Mouse (Mus musculus): ENCODE data around the gene Cdkal1. TPM values are rescaled to one million over a fixed set of nuclear protein-coding genes. Genes with fewer than 3 reads are reported as not detected.

The Cdkal1 gene
- polyA plus RNA-seq, 1 experiment from 2014 or later: 34.0 TPM

DNA sequence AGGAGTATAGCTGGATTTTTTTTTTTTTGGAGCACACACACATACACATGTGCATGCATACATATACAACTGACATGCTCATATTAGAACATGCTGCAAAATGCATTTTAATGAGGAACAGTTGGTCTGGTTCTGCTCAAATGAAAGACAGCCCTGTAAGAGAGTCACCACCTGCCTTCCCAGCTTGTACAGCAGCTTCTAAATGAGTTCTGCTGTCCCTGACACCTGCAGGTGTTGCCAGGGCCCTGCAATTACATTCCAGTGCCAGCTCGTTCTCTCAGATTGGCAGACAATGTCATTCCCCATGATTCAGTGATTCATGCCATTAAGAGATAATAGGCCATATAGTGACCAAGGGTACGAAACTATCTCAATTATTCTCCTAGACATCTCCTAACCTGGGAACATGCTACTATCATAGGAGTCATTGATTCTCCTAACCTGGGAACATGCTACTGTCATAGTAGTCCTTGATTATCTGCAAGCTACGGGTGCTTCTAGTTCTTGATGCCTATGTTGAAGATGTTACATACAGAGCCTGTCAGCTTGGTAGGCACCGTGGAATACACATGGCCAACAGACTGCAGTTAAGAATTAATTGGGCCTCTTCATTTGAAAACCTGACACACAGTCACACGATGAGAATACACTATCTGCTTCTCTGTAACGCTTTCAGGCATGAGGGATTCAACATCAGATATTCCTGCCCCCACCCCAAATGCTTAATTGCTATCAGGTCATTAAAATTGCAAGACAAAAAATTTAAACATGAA is 522.6 kb downstream of the Cdkal1 start:
- DNase-seq (ENCODE audit: low spot score): no peak
- H3K9me3 ChIP-seq (ENCODE audit: control insufficient read depth, low read length): no peaks in the 10 kb centered on the region
- H3K36me3 ChIP-seq (ENCODE audit: control insufficient read depth, insufficient read depth, low read length): no peaks in the 10 kb centered on the region
- no peaks in the 10 kb centered on the region for H3K4me1 ChIP-seq (ENCODE audit: control insufficient read depth, insufficient read depth, low read length)
- no peak for ATAC-seq (ENCODE audit: insufficient number of reproducible peaks, low FRiP score, low TSS enrichment, low read depth)
- H3K27me3 ChIP-seq (ENCODE audit: control insufficient read depth, insufficient read depth, low read length): no peaks in the 10 kb centered on the region
- no peak overlapping the region for H3K4me2 ChIP-seq (ENCODE audit: low read depth, severe bottlenecking)
- H3K4me3 ChIP-seq (ENCODE audit: low read depth, low read length): no peak overlapping the region
- H3K27ac ChIP-seq (replicated peaks; ENCODE audit: low read depth, low read length): no peak overlapping the region
- no peak overlapping the region for H3K9ac ChIP-seq (ENCODE audit: low read length)
- 84% methylated on average over 6 of the region's 6 CpGs for WGBS

DNA sequence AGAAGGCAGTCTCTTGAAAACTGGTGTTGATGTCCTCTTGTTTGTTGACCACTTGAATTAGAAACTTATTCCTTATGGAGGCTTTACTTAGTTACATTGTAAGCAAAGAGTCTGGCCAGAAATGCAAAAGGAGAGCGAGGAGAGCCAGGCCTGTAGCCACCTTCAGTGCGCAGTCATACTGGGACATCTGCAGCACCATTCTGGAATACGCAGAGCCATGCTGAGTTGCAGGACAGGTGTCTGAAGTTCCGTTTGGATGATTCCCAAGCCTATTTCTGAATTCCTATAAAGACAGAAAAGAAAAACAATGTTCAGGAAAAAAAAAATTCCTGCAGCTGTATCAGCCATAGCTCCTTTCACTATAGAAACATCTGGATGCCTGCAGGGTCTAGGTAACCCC is 529.5 kb downstream of the Cdkal1 start:
- no peaks in the 10 kb centered on the region for H3K4me1 ChIP-seq (ENCODE audit: control insufficient read depth, insufficient read depth, low read length)
- WGBS: 96% methylated on average over 4 of the region's 4 CpGs
- ATAC-seq (ENCODE audit: insufficient number of reproducible peaks, low FRiP score, low TSS enrichment, low read depth) (no peak), DNase-seq (ENCODE audit: low spot score) (no peak)
- no peak overlapping the region for H3K4me3 ChIP-seq (ENCODE audit: low read depth, low read length)
- no peaks in the 10 kb centered on the region for H3K36me3 ChIP-seq (ENCODE audit: control insufficient read depth, insufficient read depth, low read length)
- no peaks in the 10 kb centered on the region for H3K9me3 ChIP-seq (ENCODE audit: control insufficient read depth, low read length)
- no peak overlapping the region for H3K27ac ChIP-seq (replicated peaks; ENCODE audit: low read depth, low read length)
- no peaks in the 10 kb centered on the region for H3K27me3 ChIP-seq (ENCODE audit: control insufficient read depth, insufficient read depth, low read length)
- no peak overlapping the region for H3K9ac ChIP-seq (ENCODE audit: low read length)
- no peak overlapping the region for H3K4me2 ChIP-seq (ENCODE audit: low read depth, severe bottlenecking)

- WGBS: 76% methylated on average over 2 of the region's 2 CpGs
- Histone ChIP-seq H3K4me1 (ENCODE audit: control insufficient read depth, insufficient read depth, low read length) (no peaks in the 10 kb centered on the region), H3K27ac (replicated peaks; ENCODE audit: low read depth, low read length) (no peak overlapping the region), H3K27me3 (ENCODE audit: control insufficient read depth, insufficient read depth, low read length) (no peaks in the 10 kb centered on the region), H3K4me3 (ENCODE audit: low read depth, low read length) (no peak overlapping the region), H3K4me2 (ENCODE audit: low read depth, severe bottlenecking) (no peak overlapping the region), H3K36me3 (ENCODE audit: control insufficient read depth, insufficient read depth, low read length) (no peaks in the 10 kb centered on the region), H3K9me3 (ENCODE audit: control insufficient read depth, low read length) (no peaks in the 10 kb centered on the region), H3K9ac (ENCODE audit: low read length) (no peak overlapping the region)
- DNase-seq (ENCODE audit: low spot score): no peak
- ATAC-seq (ENCODE audit: insufficient number of reproducible peaks, low FRiP score, low TSS enrichment, low read depth): no peak
Measured at GRCm38 (mm10) chr13:29320421-29320820, 535.1 kb downstream of the Cdkal1 start.

- DNase-seq (ENCODE audit: low spot score) (no peak), ATAC-seq (ENCODE audit: insufficient number of reproducible peaks, low FRiP score, low TSS enrichment, low read depth) (no peak)
- Histone ChIP-seq H3K9ac (ENCODE audit: low read length) (no peak overlapping the region), H3K27ac (replicated peaks; ENCODE audit: low read depth, low read length) (no peak overlapping the region), H3K27me3 (ENCODE audit: control insufficient read depth, insufficient read depth, low read length) (no peaks in the 10 kb centered on the region), H3K36me3 (ENCODE audit: control insufficient read depth, insufficient read depth, low read length) (no peaks in the 10 kb centered on the region), H3K4me1 (ENCODE audit: control insufficient read depth, insufficient read depth, low read length) (no peaks in the 10 kb centered on the region; the same call in 1 of the 2 replicates), H3K4me2 (ENCODE audit: low read depth, severe bottlenecking) (no peak overlapping the region), H3K4me3 (ENCODE audit: low read depth, low read length) (no peak overlapping the region), H3K9me3 (ENCODE audit: control insufficient read depth, low read length) (no peaks in the 10 kb centered on the region)
- WGBS: 94% methylated on average over 1 of the region's 1 CpGs
Measured at GRCm38 (mm10) chr13:29317703-29318102, 537.8 kb downstream of the Cdkal1 start.

DNA sequence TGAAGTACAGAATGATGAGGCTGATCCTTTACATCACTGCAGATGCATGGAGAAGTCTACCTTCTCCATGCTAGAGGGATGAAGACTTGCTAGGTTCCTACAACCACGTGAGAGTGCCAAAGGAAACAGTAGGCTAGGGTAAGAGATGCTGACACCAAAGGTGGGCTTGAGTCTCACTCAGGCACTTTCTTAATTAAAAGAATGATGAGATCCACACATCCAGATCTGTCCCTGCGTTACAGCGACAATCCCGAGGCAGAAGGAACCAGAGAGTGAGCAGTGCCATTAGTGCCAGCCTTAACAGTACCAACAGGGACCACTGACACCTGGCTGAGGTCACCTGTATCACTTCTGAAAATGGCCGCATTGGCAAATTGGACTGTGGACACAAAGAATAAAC is 539.2 kb downstream of the Cdkal1 start:
- Histone ChIP-seq H3K4me2 (ENCODE audit: low read depth, severe bottlenecking) (no peak overlapping the region), H3K36me3 (ENCODE audit: control insufficient read depth, insufficient read depth, low read length) (no peaks in the 10 kb centered on the region), H3K9me3 (ENCODE audit: control insufficient read depth, low read length) (no peaks in the 10 kb centered on the region), H3K4me1 (ENCODE audit: control insufficient read depth, insufficient read depth, low read length) (no peaks in the 10 kb centered on the region; the same call in 1 of the 2 replicates), H3K9ac (ENCODE audit: low read length) (no peak overlapping the region), H3K27me3 (ENCODE audit: control insufficient read depth, insufficient read depth, low read length) (no peaks in the 10 kb centered on the region), H3K4me3 (ENCODE audit: low read depth, low read length) (no peak overlapping the region), H3K27ac (replicated peaks; ENCODE audit: low read depth, low read length) (no peak overlapping the region)
- ATAC-seq (ENCODE audit: insufficient number of reproducible peaks, low FRiP score, low TSS enrichment, low read depth) (no peak), DNase-seq (ENCODE audit: low spot score) (no peak)
- 93% methylated on average over 5 of the region's 5 CpGs for WGBS

- DNase-seq (ENCODE audit: low spot score) (no peak), ATAC-seq (ENCODE audit: insufficient number of reproducible peaks, low FRiP score, low TSS enrichment, low read depth) (no peak)
- Histone ChIP-seq H3K27me3 (ENCODE audit: control insufficient read depth, insufficient read depth, low read length) (no peaks in the 10 kb centered on the region), H3K36me3 (ENCODE audit: control insufficient read depth, insufficient read depth, low read length) (no peaks in the 10 kb centered on the region), H3K4me1 (ENCODE audit: control insufficient read depth, insufficient read depth, low read length) (no peaks in the 10 kb centered on the region; the same call in 1 of the 2 replicates), H3K9me3 (ENCODE audit: control insufficient read depth, low read length) (no peaks in the 10 kb centered on the region), H3K4me3 (ENCODE audit: low read depth, low read length) (no peak overlapping the region), H3K27ac (replicated peaks; ENCODE audit: low read depth, low read length) (no peak overlapping the region), H3K4me2 (ENCODE audit: low read depth, severe bottlenecking) (no peak overlapping the region), H3K9ac (ENCODE audit: low read length) (no peak overlapping the region)
- 78% methylated on average over 2 of the region's 2 CpGs for WGBS
Measured at GRCm38 (mm10) chr13:29312026-29312425, 543.4 kb downstream of the Cdkal1 start.

GRCm38 (mm10) chr13:29307420-29307819 is 548.1 kb downstream of the Cdkal1 start:
- H3K9ac ChIP-seq (ENCODE audit: low read length): no peak overlapping the region
- H3K27ac ChIP-seq (replicated peaks; ENCODE audit: low read depth, low read length): no peak overlapping the region
- no peaks in the 10 kb centered on the region for H3K27me3 ChIP-seq (ENCODE audit: control insufficient read depth, insufficient read depth, low read length)
- H3K4me3 ChIP-seq (ENCODE audit: low read depth, low read length): no peak overlapping the region
- H3K36me3 ChIP-seq (ENCODE audit: control insufficient read depth, insufficient read depth, low read length): no peaks in the 10 kb centered on the region
- DNase-seq (ENCODE audit: low spot score): no peak
- H3K4me2 ChIP-seq (ENCODE audit: low read depth, severe bottlenecking): no peak overlapping the region
- H3K4me1 ChIP-seq (ENCODE audit: control insufficient read depth, insufficient read depth, low read length): no peaks in the 10 kb centered on the region
- 44% methylated on average over 6 of the region's 6 CpGs for WGBS
- no peak for ATAC-seq (ENCODE audit: insufficient number of reproducible peaks, low FRiP score, low TSS enrichment, low read depth)
- H3K9me3 ChIP-seq (ENCODE audit: control insufficient read depth, low read length): no peaks in the 10 kb centered on the region

- no peaks in the 10 kb centered on the region for H3K27me3 ChIP-seq (ENCODE audit: control insufficient read depth, insufficient read depth, low read length)
- H3K9me3 ChIP-seq (ENCODE audit: control insufficient read depth, low read length): no peaks in the 10 kb centered on the region
- no peak overlapping the region for H3K27ac ChIP-seq (replicated peaks; ENCODE audit: low read depth, low read length)
- no peak overlapping the region for H3K9ac ChIP-seq (ENCODE audit: low read length)
- no peaks in the 10 kb centered on the region for H3K4me1 ChIP-seq (ENCODE audit: control insufficient read depth, insufficient read depth, low read length)
- 90% methylated on average over 9 of the region's 9 CpGs for WGBS
- no peak for ATAC-seq (ENCODE audit: insufficient number of reproducible peaks, low FRiP score, low TSS enrichment, low read depth)
- H3K4me3 ChIP-seq (ENCODE audit: low read depth, low read length): no peak overlapping the region
- no peaks in the 10 kb centered on the region for H3K36me3 ChIP-seq (ENCODE audit: control insufficient read depth, insufficient read depth, low read length)
- H3K4me2 ChIP-seq (ENCODE audit: low read depth, severe bottlenecking): no peak overlapping the region
- DNase-seq (ENCODE audit: low spot score): no peak
Measured at GRCm38 (mm10) chr13:29292608-29293240, 562.8 kb downstream of the Cdkal1 start.
